Mouse (Mus musculus) hindbrain, embryonic 12.5 days (tissue): Measurements from ENCODE around the gene Glcci1. TPM values are rescaled to one million over a fixed set of nuclear protein-coding genes. Genes with fewer than 3 reads are reported as not detected.

ENCODE experiments used
- ATAC-seq: fragments of 200-750 bp; cut with Nextera tagmentation; 2 replicates; pipeline ENCODE4 v1.8.0; 2017; ENCODE audit warnings: moderate TSS enrichment; ENCODE audit not compliant: low FRiP score
- H3K27ac ChIP-seq: fragments of 300-500 bp; sonication (generic); 2 replicates; pipeline ENCODE4 v1.5.1; 2016; ENCODE audit warnings: mild to moderate bottlenecking
- H3K27me3 ChIP-seq: fragments of 300-500 bp; sonication (generic); 2 replicates; pipeline ENCODE4 v1.6.1; 2016; ENCODE audit warnings: mild to moderate bottlenecking
- H3K36me3 ChIP-seq: fragments of 300-500 bp; sonication (generic); 2 replicates; pipeline ENCODE4 v1.6.1; 2016; ENCODE audit warnings: mild to moderate bottlenecking
- H3K4me1 ChIP-seq: fragments of 300-500 bp; sonication (generic); 2 replicates; pipeline ENCODE4 v1.6.1; 2016
- H3K4me2 ChIP-seq: fragments of 300-500 bp; sonication (generic); replicated peaks from 2 replicates; pipeline ENCODE4 v1.6.1; 2016; ENCODE audit warnings: mild to moderate bottlenecking
- H3K4me3 ChIP-seq: fragments of 300-500 bp; sonication (generic); 2 replicates; pipeline ENCODE4 v1.5.1; 2016; ENCODE audit warnings: mild to moderate bottlenecking
- H3K9ac ChIP-seq: fragments of 300-500 bp; sonication (generic); 2 replicates; pipeline ENCODE4 v1.6.1; 2016; ENCODE audit warnings: mild to moderate bottlenecking, moderate library complexity
- H3K9me3 ChIP-seq: fragments of 300-500 bp; sonication (generic); replicated peaks from 2 replicates; pipeline ENCODE4 v1.6.1; 2016; ENCODE audit warnings: mild to moderate bottlenecking
- WGBS: fragments of 180-500 bp; shearing (Covaris S2); methylation state at CpG from one replicate; pipeline ENCODE4 v1.1.7; 2016; 5-methylcytosine and 5-hydroxymethylcytosine counted together
- polyA plus RNA-seq: library from polyadenylated mRNA; unstranded; fragments of >200 nt; fragmentation: Nextera tagmentation; extraction: Ambion mirVana; gene quantifications from 2 replicates; pipeline ENCODE4 v1.2.1, GENCODE M21; 2016

The Glcci1 gene
- polyA plus RNA-seq, 1 experiment from 2014 or later, result 20.8 TPM

- Histone ChIP-seq H3K4me3 (no peak overlapping the region), H3K4me2 (no peak overlapping the region), H3K9ac (no peak overlapping the region), H3K9me3 (no peaks in the 10 kb centered on the region), H3K4me1 (no peaks in the 10 kb centered on the region), H3K27ac (no peak overlapping the region), H3K36me3 (no peaks in the 10 kb centered on the region), H3K27me3 (no peaks in the 10 kb centered on the region)
- WGBS, result 93% methylated on average over 17 of the region's 17 CpGs
- ATAC-seq, result no peak
Observed at GRCm38 (mm10) chr6:8484437-8485275, 24.7 kb upstream of the Glcci1 start.

- H3K9me3 ChIP-seq, result no peaks in the 10 kb centered on the region
- ATAC-seq, result no peak
Observed at GRCm38 (mm10) chr6:8485414-8486175, 23.8 kb upstream of the Glcci1 start.

DNA sequence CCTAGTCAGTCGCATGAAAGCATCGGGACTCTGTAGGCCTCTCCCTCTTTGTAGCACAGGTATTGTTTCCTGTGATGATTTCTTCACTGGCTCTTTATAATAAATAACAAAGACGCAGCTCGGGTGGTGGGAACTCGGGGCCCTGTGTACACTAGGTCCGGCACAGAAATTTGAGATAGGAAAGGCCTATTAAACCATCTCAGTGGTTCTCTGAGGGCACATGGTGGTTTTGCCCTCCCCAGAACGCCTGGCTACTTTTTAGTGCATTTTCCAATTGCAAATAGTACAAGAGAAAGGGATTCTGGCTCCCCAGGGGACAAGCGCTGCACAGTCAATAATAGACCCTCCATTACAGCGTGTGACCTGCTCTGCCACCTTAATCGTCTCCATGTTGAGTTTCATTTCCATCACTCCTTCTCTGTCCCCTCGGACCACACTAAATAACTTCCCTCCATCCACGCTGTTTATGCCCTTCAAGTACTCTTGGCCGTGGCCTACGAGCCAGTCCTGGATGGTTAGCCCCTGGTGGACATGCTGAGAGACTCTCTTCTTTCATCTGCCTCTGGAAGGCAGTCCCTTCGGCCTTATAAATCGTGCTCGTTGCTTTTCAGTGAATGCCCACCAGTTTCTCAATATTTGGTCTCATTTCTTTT lies 22.9 kb upstream of the Glcci1 start:
- no peaks in the 10 kb centered on the region for H3K27me3 ChIP-seq
- no peaks in the 10 kb centered on the region for H3K36me3 ChIP-seq
- H3K27ac ChIP-seq, result no peak overlapping the region
- H3K4me1 ChIP-seq, result no peaks in the 10 kb centered on the region
- no peak overlapping the region for H3K4me2 ChIP-seq
- no peak overlapping the region for H3K4me3 ChIP-seq
- no peak for ATAC-seq
- H3K9ac ChIP-seq, result no peak overlapping the region
- WGBS, result 76% methylated on average over 17 of the region's 17 CpGs
- no peaks in the 10 kb centered on the region for H3K9me3 ChIP-seq

More at GRCm38 (mm10) chr6:8485414-8486175, 23.8 kb upstream of the Glcci1 start:
- WGBS, result 88% methylated on average over 16 of the region's 16 CpGs
- H3K27me3 ChIP-seq, result no peaks in the 10 kb centered on the region
- H3K4me3 ChIP-seq, result no peak overlapping the region
- no peak overlapping the region for H3K4me2 ChIP-seq
- no peak overlapping the region for H3K9ac ChIP-seq
- no peak overlapping the region for H3K27ac ChIP-seq
- no peaks in the 10 kb centered on the region for H3K4me1 ChIP-seq
- H3K36me3 ChIP-seq, result no peaks in the 10 kb centered on the region

DNA sequence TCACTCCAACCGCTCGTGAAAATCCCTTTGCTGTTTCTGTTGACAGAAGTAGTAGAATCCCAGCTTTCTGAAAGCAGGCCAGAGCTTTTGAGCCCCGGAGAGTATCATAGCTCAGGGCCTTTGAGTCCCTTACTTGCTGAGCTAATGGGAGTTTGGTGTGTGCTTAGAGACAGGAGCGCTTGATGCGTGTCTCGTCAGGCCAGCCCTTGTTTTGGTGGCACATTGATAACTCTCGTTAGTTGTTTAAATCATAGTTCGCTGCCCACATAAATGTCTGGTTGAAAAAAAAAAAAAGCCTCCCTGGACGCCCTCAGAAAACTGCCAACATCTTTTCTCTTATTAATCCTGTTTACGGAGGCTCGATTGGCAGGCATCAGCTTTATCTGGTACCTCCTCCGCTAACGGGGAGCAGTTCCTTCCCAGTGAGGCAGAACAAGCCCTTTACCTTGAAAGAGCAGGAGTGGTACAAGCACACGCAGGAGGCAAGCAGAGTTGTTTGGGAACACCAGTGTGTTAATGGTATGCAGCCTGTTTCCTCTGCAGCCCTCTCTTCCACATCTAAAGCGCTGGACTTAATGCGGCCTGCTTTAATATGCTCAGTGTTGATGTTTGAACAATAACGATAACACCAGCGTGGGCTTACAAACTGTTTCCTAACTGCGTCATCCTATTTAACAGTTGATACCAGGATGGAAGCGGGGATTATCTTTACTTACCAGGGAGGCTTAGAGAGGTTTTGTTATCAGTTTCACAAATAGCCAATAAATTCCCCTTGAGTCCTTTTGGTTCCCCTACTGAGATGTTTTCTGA lies 22.2 kb upstream of the Glcci1 start:
- Histone ChIP-seq H3K27me3 (no peaks in the 10 kb centered on the region), H3K27ac (no peak overlapping the region), H3K4me2 (no peak overlapping the region), H3K9me3 (no peaks in the 10 kb centered on the region), H3K4me1 (no peaks in the 10 kb centered on the region), H3K9ac (no peak overlapping the region), H3K36me3 (no peaks in the 10 kb centered on the region), H3K4me3 (no peak overlapping the region)
- 69% methylated on average over 20 of the region's 20 CpGs for whole genome bisulfite sequencing
- no peak for ATAC-seq

DNA sequence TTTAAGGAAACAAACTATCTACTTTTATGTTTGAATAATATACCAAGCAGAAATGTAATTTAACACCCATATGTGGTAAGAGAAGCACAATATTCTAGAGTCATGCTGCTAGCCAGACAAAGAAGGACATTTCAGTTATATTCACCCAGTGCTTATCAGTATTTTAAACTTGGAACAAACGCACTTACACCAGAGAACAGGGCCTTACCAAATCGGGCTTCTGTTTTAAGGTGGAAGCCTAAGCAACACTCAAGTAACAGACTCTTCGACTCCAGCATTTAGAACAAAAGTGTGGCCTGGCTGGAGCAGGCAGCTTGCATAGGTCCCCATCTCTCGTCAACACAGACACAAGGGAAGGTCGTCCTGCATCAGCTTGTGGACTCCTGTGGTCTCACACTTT lies 21.2 kb upstream of the Glcci1 start:
- Histone ChIP-seq H3K36me3 (no peaks in the 10 kb centered on the region), H3K27ac (no peak overlapping the region), H3K9ac (no peak overlapping the region), H3K27me3 (no peaks in the 10 kb centered on the region), H3K4me3 (no peak overlapping the region), H3K9me3 (no peaks in the 10 kb centered on the region), H3K4me2 (no peak overlapping the region), H3K4me1 (no peaks in the 10 kb centered on the region)
- ATAC-seq, result no peak
- 69% methylated on average over 5 of the region's 5 CpGs for WGBS

DNA sequence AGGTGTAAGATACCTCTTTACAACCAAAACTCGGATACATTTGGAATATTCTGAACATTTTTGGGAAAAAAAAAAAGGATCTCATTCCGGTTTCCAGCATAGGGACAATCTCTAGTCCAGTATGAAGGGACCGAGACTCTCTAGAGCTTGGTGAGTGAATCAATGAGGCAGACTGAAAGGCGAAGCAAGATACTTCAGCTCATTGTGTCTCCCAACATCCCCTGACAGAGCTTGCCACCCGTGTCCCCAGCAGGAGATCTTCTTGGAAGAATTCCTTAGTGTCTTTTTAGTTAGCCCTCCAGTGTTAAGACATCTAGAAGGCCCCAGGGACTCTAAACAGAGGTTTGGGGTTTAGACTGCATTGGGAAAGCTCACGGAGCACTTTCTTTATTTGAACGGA lies 20.1 kb upstream of the Glcci1 start:
- H3K4me2 ChIP-seq, result no peak overlapping the region
- no peaks in the 10 kb centered on the region for H3K9me3 ChIP-seq
- no peak overlapping the region for H3K9ac ChIP-seq
- no peaks in the 10 kb centered on the region for H3K27me3 ChIP-seq
- H3K27ac ChIP-seq, result no peak overlapping the region
- no peak overlapping the region for H3K4me3 ChIP-seq
- no peak for ATAC-seq
- 73% methylated on average over 7 of the region's 7 CpGs for WGBS
- H3K36me3 ChIP-seq, result no peaks in the 10 kb centered on the region
- no peaks in the 10 kb centered on the region for H3K4me1 ChIP-seq

- no peaks in the 10 kb centered on the region for H3K4me1 ChIP-seq
- H3K9ac ChIP-seq, result no peak overlapping the region
- 86% methylated on average over 1 of the region's 1 CpGs for WGBS
- no peak overlapping the region for H3K4me2 ChIP-seq
- H3K27me3 ChIP-seq, result no peaks in the 10 kb centered on the region
- H3K27ac ChIP-seq, result no peak overlapping the region
- H3K36me3 ChIP-seq, result no peaks in the 10 kb centered on the region
- no peak for ATAC-seq
- H3K9me3 ChIP-seq, result no peaks in the 10 kb centered on the region
- H3K4me3 ChIP-seq, result no peak overlapping the region
Observed at GRCm38 (mm10) chr6:8489938-8490585, 19.3 kb upstream of the Glcci1 start.

DNA sequence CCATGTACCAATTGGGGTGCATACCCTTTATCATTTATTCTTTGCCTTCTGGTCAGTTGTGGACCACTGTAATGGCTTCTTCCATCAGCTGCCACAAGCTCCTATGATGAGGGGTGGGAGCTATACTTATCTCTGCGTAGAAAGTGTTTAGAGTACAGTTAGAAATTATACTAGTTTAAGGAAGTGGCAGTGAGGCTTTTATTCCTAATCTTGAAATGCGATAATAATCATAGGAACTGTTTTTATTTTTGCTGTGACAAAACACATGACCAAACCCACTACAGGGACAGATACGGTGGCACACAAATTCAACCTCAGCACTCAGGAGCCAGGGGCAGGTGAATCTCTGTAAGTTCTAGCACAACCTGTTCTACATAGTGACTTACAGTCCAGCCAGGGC lies 17.2 kb upstream of the Glcci1 start:
- Histone ChIP-seq H3K4me3 (no peak overlapping the region), H3K27me3 (no peaks in the 10 kb centered on the region), H3K9ac (no peak overlapping the region), H3K4me1 (no peaks in the 10 kb centered on the region), H3K4me2 (no peak overlapping the region), H3K36me3 (no peaks in the 10 kb centered on the region), H3K9me3 (no peaks in the 10 kb centered on the region), H3K27ac (no peak overlapping the region)
- 92% methylated on average over 3 of the region's 3 CpGs for WGBS
- ATAC-seq, result no peak

- Histone ChIP-seq H3K4me2 (no peak overlapping the region), H3K4me1 (no peaks in the 10 kb centered on the region), H3K27me3 (no peaks in the 10 kb centered on the region), H3K4me3 (no peak overlapping the region), H3K36me3 (no peaks in the 10 kb centered on the region), H3K27ac (no peak overlapping the region), H3K9me3 (no peaks in the 10 kb centered on the region), H3K9ac (no peak overlapping the region)
- WGBS, result 86% methylated on average over 5 of the region's 5 CpGs
- no peak for ATAC-seq
Observed at GRCm38 (mm10) chr6:8495109-8495826, 14.1 kb upstream of the Glcci1 start.

DNA sequence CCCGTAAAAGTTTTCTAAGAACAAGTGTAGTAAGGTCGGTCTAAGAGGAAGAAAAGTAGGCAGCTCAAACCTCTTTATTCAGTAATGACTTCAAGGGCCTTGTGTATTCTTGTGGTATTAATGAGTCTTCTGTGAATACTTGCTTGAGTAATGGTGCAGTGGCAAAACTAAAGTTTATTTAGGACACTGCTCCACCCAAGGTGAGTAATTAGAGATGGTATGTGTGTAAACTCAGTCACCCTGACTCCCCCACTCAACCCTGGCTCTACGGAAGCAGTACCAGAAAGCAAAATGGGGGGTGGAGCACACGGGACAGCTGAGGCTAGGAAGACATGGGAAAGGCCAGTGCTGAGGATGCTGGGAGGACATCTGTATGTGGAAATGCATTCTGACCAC lies 13.6 kb upstream of the Glcci1 start:
- H3K9ac ChIP-seq, result no peak overlapping the region
- no peak overlapping the region for H3K27ac ChIP-seq
- no peak overlapping the region for H3K4me3 ChIP-seq
- H3K36me3 ChIP-seq, result no peaks in the 10 kb centered on the region
- no peaks in the 10 kb centered on the region for H3K4me1 ChIP-seq
- H3K27me3 ChIP-seq, result no peaks in the 10 kb centered on the region
- H3K4me2 ChIP-seq, result no peak overlapping the region
- ATAC-seq, result no peak
- WGBS, result 84% methylated on average over 4 of the region's 4 CpGs
- H3K9me3 ChIP-seq, result no peaks in the 10 kb centered on the region

DNA sequence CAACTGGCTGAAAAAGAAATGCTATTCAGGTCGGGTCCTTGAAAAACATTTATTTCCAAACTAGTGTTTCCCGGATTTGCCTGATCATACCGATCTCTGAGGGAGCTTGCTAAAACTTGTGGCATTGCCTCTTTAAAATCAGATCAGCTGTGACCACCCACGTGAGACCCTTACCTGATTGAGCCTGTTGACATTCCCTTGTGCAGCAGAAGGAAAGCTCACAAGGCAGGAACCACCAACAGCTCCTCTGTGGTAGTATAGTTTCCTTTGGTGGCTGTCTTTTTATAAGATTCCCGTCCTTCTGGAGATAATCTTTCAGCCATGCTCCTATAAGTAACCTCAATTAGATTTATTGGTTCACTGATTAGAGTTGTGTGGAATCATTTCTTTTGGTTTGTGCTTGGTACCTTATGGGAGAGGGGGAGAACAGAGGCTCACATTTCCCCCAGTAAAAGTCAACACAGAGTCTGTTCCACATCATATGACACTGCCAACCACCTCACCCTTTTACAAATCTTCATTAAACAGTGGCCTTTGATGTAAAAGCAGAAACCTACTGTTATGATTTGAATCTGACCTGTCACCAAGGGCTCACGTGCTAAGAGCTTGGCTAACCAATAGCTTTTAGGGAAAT lies 12.0 kb upstream of the Glcci1 start:
- Histone ChIP-seq H3K9me3 (no peaks in the 10 kb centered on the region), H3K4me2 (no peak overlapping the region), H3K9ac (no peak overlapping the region), H3K27ac (no peak overlapping the region), H3K27me3 (no peaks in the 10 kb centered on the region), H3K4me1 (no peaks in the 10 kb centered on the region), H3K36me3 (no peaks in the 10 kb centered on the region), H3K4me3 (no peak overlapping the region)
- ATAC-seq, result no peak
- WGBS, result 75% methylated on average over 6 of the region's 6 CpGs
